Mouse (Mus musculus) neural tube, embryonic 11.5 days (tissue): ENCODE measurements at regions not wholly inside any gene's neighbourhood (a gene's known extent, or its start where the extent isn't known, plus 50 kb on each side); places are given as distances from the start of the nearest gene placed in this dataset.

Experiments
- ATAC-seq: fragments of 200-750 bp; cut with Nextera tagmentation; 2 replicates; pipeline ENCODE4 v1.8.0; 2017; ENCODE audit warnings: moderate number of reproducible peaks, mild to moderate bottlenecking, moderate TSS enrichment, moderate library complexity; ENCODE audit not compliant: insufficient read depth, low FRiP score, low TSS enrichment
- DNase-seq: peaks from one replicate; pipeline ENCODE4 v3.0.0-alpha.2; 2015; ENCODE audit warnings: low spot score
- H3K27ac ChIP-seq: fragments of 300-500 bp; sonication (generic); 2 replicates; pipeline ENCODE4 v1.5.1; 2014; ENCODE audit warnings: low read depth, mild to moderate bottlenecking, low read length
- H3K27me3 ChIP-seq: fragments of 300-500 bp; sonication (generic); 2 replicates; pipeline ENCODE4 v1.6.1; 2014; ENCODE audit warnings: mild to moderate bottlenecking, low read length, mixed read lengths; ENCODE audit not compliant: control insufficient read depth, insufficient read depth
- H3K36me3 ChIP-seq: fragments of 300-500 bp; sonication (generic); 2 replicates; pipeline ENCODE4 v1.6.1; 2014; ENCODE audit warnings: mild to moderate bottlenecking, low read length, moderate library complexity, mixed read lengths; ENCODE audit not compliant: control insufficient read depth, insufficient read depth
- H3K4me1 ChIP-seq: fragments of 300-500 bp; sonication (generic); 2 replicates; pipeline ENCODE4 v1.6.1; 2014; ENCODE audit warnings: low read length, mixed read lengths; ENCODE audit not compliant: control insufficient read depth, insufficient read depth
- H3K4me2 ChIP-seq: fragments of 300-500 bp; sonication (generic); 2 replicates; pipeline ENCODE4 v1.6.1; 2014; ENCODE audit warnings: low read depth, mild to moderate bottlenecking, moderate library complexity
- H3K4me3 ChIP-seq: fragments of 300-500 bp; sonication (generic); 2 replicates; pipeline ENCODE4 v1.5.1; 2014; ENCODE audit warnings: low read depth, low read length
- H3K9ac ChIP-seq: fragments of 300-500 bp; sonication (generic); 2 replicates; pipeline ENCODE4 v1.6.1; 2014; ENCODE audit warnings: mild to moderate bottlenecking, low read length
- H3K9me3 ChIP-seq: fragments of 300-500 bp; sonication (generic); 2 replicates; pipeline ENCODE4 v1.6.1; 2016; ENCODE audit warnings: low read length; ENCODE audit not compliant: control insufficient read depth
- WGBS: fragments of 180-500 bp; shearing (Covaris S2); extraction: QIAGEN DNeasy Blood & Tissue Kit; methylation state at CpG from one replicate; pipeline ENCODE4 v1.1.7; 2014; 5-methylcytosine and 5-hydroxymethylcytosine counted together

DNA sequence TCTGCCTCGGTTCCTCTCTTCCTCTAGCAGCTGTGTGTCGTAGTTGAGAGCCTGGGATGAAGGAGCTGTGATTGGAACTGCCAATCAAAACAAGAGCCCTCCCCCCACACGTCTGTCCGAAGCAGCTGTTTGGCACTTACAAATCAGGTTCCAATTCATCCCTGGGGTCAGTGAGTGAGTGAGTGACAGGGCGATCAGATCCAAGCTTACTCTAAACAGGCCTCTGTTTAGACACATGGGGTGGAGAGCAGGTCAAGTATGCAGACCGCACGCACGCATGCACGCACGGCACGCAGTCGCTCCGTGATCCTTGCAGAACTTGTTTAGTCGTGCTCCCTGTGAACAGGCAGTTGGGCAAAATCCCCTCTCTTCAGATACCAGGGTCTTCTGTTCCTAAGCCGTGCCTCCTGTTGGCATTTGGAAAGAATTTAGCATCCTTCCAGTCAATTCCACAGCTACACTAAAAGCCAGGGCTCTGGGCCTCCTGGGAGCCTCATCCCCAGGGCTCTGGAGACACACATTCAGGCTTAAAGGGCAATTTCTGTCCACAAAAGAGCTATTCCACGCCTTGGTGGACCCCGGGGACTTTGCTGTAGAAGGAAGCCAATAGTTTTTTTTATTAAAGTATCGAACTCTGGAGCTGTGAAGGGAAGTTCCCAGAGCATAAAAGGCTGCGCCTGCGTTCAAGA, 52.2 kb upstream of the Kcng1 start:
- WGBS = 62% methylated on average over 20 of the region's 20 CpGs
- ATAC-seq (no peak), DNase-seq (no peak)
- Histone ChIP-seq H3K27ac (no peak overlapping the region), H3K9me3 (no peaks in the 10 kb centered on the region), H3K9ac (no peak overlapping the region), H3K36me3 (no peaks in the 10 kb centered on the region), H3K4me1 (no peaks in the 10 kb centered on the region; the same call in 1 of the 2 replicates), H3K27me3 (no peaks in the 10 kb centered on the region), H3K4me3 (no peak overlapping the region), H3K4me2 (no peak overlapping the region)

DNA sequence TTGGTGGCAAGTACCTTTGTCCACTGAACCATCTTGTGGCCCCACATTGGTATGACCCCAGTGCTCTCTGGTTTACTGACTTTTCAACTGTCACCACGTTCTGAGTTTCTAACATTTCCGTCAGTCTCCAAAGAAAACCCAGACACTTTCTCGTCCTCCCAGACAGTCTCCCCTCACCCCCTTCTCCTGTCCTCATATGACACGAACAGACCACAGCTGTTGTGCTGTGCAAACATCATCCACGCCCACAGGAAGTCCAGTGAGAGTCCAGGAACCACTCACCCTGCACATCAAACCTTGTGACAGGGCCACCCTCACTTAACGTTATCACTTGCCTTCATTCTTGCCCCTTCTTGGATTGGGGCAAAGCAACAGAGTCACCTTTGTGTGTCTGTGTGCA, 51.4 kb upstream of the Kcng1 start:
- no peak overlapping the region for H3K27ac ChIP-seq
- WGBS = 74% methylated on average over 6 of the region's 6 CpGs
- no peak for DNase-seq
- no peak overlapping the region for H3K9ac ChIP-seq
- no peak overlapping the region for H3K4me3 ChIP-seq
- H3K36me3 ChIP-seq = no peaks in the 10 kb centered on the region
- H3K9me3 ChIP-seq = no peaks in the 10 kb centered on the region
- H3K27me3 ChIP-seq = no peaks in the 10 kb centered on the region
- H3K4me2 ChIP-seq = no peak overlapping the region
- ATAC-seq = no peak
- no peaks in the 10 kb centered on the region; the same call in 1 of the 2 replicates for H3K4me1 ChIP-seq
